Mouse (Mus musculus): Measurements from ENCODE around the gene Gpx4.

GRCm38 (mm10) chr10:80045766-80046165 lies 1.2 kb upstream of the Gpx4 start:
- TF ChIP-seq POLR2A (IDR thresholded peaks at IDR 0.05; ENCODE audit: control insufficient read depth, extremely low read depth, insufficient read depth, low read length, poor library complexity), result no peak
- TF ChIP-seq CTCF (IDR thresholded peaks at IDR 0.05; ENCODE audit: borderline replicate concordance, control insufficient read depth, extremely low read depth, insufficient read depth, low read length, poor library complexity), result no peak
